Mouse (Mus musculus) activated CD4-positive, CD25-positive, alpha-beta regulatory T cell, adult 4 months (primary cell): ENCODE data around the gene Tmem41b. TPM values are rescaled to one million over a fixed set of nuclear protein-coding genes. Genes with fewer than 3 reads are reported as not detected.

Experiments used
- ATAC-seq: one replicate; pipeline ENCODE4 v1.8.0; 2017
- polyA plus RNA-seq, 2 experiments: library from polyadenylated mRNA; unstranded; fragments of 100-300 nt; shearing (Covaris generic); gene quantifications; one replicate each; pipeline ENCODE4 v1.2.1; 2017

Tmem41b gene
- polyA plus RNA-seq, 2 experiments from 2014 or later: 31.6 to 35.3 TPM

DNA sequence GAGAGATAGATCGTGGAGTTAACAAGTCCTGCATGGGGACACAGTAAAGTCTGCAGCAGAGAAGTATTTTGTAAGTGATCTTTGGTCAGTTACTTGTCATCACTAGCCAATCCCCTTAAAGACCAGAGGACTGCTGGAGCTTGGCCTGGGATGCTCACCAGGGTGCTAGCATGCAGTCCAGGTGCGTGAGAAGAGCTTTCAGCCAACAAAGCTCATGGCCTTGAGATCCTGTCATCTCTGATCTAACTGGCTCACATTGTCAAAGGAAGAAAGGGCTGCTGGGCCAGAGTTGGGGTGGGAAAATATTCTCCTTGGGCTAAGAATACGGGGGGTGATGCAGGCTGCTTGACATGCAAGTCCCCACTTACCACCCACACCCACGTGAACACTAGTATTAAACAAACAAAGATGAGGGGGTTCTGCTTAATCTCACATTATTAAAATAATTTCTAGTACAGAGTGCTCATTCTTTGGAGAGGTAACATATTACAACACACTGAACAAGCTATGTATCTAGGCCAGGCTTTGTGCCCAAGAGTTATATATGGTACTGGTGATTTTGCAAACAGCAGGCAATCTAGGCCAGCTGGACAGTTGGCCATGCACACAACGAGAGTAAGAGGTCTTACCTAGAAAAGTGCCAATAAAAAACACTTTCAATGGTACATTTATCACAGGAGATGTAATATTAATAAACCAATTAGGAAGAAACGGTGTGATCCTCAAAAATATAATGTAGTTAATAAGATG lies 10.6 kb downstream of the Tmem41b start:
- no peak for ATAC-seq

DNA sequence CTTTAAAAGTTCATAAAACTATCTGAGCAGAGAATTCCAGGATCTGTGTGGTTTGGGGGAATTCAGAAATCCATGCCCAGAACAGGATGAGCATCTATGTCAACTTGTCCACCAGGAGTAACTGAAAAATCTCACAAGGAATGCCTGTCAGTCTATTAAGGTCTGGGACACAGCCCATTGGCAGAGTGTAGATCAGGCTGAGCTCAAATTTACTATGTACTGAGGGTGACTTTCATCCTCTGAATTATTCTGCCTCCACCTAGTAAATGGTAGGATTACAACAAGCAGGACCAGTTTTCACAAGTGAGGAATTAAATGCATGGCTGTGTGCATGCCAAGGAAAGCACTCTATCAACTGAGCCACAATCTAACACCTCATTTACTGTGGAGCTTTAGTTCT lies 17.2 kb downstream of the Tmem41b start:
- no peak for ATAC-seq

DNA sequence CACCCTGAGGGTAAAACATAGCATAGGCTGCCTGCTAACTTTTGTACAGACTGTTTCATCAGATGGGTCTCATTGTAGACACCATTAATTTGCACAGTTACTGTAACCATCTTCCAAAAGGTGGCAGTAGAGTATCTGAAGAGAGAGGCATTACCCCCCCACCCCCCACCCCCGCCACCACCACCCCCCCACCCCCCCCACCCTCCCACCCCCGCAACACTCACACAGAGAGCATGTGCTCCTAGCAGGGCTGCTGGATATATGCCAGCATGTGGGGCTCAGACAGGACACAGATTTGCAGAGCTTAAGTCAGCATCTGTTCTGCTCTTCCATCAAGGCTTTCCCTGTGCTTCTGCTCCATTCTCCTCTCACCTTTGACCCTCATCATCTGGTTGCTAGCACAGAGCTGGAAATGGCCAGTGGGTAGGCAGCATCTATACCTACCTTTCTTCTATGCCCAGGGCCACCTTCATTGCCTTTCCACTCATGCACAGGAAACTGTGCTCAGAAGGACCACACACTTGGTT lies 17.7 kb downstream of the Tmem41b start:
- no peak for ATAC-seq

DNA sequence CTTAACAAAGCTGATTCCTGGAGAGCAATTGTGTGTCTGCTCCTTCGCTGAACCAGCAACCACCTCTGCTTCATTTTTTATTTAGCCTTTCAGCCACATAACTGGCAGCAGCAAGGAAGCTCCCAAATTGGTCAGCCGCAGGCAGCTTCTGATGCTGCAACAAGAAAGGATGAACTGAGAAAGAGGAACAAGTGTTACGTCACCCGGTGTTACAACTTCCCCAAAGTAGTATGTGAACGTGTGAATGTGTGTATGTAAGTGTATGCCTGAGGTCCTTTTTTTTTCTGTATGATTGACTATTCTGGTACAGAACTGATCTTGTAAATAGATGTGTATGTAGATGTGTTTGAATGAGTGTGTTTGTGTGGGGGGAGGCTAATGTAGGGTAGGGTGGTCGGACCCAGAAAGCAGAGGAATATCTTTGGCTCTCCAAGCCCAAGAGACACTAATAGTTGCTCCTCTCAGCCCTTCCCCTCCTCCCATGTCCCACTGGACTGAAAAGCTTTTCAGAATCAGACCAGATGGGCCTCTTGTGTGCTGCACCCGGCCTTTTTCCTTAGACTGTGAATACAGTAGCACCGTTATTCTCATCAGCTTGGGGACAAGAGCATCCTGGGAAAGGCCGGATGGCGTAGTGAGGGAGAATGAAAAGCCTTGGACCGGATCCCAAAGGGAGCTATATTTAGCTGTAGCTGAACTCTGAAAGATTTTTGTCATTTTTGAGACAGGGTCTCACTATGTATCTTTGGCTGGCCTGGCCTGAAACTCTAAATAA lies 18.7 kb downstream of the Tmem41b start:
- no peak for ATAC-seq

DNA sequence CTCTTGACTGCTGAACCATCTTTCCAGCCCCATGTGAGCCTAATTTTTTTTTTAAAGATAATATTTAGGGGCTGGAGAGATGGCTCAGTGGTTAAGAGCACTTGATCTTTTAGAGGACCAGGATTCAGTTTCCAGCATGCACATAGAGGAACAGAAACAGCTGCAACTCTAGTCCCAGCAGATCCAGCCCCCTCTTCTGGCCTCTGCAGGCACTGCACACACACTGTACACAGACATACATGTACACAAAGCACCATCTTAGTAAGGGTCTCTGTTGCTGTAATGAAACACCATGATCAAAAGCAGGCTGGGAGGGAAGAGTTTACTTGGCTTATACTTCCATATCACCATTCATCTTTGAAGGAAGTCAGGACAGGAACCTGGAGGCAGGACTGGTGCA lies 21.1 kb downstream of the Tmem41b start:
- no peak for ATAC-seq

DNA sequence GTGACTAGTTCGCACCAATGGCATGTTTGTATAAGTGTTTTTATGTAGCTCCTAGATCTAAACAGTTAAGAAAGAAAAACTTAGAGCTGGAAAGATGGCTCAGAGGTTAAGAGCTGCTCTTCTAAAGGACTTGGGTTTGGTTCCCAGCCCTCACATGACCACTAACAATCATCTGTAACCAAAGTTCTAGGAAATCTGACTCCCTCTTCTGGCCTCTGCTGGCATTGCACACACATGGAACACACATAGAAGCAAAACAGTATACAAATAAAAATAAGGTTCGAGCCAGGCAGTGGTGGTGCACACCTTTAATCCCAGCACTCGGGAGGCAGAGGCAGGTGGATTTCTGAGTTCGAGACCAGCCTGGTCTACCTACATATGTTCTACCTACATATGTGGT lies 23.0 kb downstream of the Tmem41b start:
- ATAC-seq: no peak

DNA sequence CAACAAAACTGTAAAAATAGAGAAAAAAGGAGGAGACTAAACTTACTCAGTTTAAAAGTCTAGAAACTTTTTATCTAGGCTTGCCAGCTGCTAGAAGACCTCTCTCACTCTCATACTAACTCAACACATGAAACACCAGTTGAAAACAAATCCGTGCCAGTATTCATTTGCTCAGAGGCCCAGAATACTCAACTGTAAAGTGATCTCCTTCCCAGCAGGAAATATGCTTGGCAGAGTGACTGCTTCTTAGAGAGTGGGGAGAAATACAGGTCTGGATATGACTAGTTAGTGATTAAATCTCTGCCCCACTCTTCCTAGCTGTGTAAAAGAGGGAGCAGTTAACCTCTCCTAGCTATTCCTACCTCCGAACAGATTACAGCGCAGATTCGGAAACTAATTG lies 24.1 kb downstream of the Tmem41b start:
- ATAC-seq: no peak

DNA sequence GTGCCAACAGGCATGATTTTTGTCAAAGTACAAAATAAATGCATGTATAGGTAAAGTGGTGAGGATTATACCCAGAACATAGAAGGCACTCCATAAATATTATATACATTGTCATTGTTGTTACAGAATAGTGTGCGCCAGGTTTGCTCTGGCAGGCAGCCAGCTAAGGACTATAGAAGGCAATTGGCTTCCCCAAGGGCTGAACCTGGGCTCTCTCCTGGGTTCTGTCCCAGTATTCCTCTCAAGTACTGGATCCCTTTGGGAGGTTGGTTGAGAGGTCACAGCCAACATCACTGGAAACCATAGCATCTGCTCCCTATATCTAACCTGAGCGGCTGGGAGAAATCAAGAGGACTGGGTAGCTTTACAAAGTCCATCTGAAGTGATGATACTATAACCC lies 25.2 kb downstream of the Tmem41b start:
- ATAC-seq: no peak

DNA sequence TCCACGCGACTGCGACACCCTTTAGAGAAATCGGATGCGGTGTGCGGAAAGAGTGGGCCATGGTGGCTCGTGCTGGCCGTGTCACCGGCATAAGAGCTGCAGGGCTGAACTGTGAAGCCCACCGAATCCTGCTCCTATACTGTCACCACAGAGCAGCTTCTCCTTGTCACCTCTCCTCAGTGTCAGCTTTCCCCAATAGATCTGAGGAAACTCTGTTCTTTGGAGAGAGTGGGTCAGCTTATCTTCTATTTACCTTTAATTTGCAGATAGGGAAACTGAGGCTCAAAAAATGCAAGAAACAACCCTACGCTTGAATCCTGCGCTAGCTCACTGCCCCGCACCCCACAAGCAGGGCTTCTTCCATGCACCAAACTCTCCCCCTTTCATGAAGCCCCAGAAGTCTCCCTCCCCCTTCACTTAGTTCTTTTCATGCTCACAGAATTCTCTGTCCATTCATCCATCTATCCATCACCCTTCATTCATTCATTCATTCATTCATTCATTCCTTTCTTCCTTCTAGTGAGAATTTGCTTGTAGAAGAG lies 26.0 kb downstream of the Tmem41b start:
- peak; percentile 25 for ATAC-seq

DNA sequence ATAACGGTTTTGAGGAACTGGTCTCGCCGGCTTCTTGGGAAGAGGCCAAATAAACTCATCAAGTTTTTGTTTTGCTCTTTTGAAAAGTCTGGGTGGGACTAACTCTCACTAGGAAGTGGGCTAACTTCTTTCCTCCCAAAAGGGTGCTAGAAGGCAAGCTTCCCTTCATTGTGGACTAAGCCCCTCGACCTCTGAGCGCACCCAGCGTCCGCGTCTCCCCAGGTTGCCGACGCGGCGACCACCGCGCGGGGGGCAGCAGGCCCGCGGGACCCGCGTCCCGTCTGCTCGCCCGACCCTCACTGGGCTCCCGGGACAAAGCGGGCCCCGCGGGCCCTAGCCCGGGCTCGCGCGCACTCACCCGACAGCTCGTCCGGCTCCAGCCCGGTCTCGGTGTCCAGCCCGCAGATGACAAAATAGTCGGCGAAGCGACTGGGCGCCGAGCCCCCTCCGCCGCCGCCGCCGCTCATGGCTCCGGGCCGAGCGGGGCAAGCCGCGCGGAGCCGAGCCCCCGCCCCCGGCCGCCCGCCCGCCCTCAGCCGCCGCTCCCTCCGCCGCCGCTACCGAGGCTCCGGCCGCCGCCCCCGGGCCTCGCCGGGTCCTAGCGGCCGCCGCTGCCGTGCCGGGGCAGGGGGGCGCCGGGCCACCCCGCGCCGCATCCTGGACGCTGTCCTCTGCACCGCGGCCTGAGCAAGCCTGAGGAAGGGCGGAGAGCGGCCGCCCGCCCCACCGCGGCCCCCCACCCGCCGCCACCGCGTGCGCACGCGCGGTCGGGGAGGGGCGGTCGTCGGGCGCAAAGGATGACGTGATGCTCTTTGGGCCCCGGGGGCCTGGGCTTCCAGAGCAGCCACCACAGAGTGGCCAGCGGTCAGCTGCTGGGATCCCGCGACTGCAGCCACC lies 26.8 kb downstream of the Tmem41b start, which contains the start of gene Dennd5a:
Gene Dennd5a, minus strand, starts transcription at position 755 of the 897 bp plus-strand sequence.
- peak; percentile 32 for ATAC-seq

DNA sequence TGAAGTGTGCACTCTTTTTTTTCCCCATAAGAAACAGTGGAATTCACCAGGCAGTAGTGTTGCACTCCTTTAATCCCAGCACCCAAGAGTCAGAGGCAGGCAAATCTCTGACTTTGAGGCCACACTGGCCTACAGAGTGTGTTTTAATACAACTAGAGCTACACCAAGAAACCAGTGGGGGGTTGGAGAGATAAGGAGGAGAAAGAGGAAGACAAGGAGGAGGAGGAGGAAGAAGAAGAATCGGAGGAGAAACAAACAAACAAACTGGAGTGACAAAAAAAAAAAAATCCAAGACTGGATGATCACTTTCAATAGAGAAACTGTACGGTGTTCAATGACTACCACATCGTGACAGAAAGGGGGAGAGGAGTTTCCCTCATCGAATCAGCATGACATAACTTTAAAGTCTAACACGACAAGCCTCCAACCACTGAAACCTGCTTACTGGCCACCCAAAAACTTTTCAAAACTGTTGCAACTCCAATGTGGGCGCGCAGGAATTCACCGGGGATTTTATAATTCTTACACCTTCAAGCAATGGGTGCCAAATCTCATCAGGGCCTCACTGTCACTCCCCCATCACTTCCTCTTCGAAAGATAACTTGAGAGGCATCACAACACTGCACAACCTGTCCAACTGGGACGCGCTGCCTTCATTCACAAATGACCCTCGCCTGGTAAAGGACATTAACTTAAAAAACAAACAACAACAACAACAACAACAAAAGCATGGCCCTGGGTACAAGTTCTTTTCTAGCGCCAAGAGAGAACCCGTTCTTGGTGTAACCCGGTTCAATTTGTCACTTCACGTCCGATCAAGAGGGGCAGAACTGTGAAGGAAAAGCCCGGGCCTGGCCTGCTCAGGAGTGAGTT lies 27.6 kb downstream of the Tmem41b start:
- peak; percentile 67 for ATAC-seq

DNA sequence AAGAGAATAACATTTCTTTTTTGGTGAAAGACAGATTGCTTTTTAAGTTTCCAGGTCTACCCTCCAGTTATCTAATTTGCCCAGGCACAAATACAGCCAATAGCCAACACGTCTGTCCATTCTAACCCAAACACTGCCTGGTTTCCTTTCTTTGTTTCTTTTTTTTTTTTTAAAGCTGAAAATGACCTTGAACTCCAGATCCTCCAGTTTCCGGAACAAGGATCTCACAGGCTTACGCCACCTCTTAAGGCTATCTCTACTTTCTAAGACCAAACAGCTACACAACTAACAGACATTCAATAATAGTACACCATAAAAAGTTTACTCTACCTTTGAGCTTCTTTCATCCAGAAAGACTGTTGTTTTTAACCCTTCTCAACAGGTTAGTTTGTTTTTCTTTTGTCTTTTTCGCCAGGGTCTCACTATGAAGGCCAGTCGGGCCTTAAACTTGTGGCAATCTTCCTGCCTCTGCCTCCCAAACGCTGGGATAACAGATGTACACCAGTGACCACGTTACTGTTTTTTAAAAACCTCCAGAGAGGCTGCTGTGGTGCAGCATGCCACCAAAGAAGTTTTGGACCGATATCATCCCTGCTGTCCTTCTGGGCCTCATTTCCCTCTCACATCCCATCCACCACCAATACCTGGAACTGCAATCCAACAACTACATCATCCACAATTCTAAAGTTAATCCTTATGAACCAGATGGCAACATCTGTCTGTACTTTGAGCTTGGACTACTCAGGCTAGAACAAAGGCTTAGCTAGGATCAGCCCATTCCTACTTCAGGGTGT lies 28.5 kb downstream of the Tmem41b start:
- no peak for ATAC-seq

DNA sequence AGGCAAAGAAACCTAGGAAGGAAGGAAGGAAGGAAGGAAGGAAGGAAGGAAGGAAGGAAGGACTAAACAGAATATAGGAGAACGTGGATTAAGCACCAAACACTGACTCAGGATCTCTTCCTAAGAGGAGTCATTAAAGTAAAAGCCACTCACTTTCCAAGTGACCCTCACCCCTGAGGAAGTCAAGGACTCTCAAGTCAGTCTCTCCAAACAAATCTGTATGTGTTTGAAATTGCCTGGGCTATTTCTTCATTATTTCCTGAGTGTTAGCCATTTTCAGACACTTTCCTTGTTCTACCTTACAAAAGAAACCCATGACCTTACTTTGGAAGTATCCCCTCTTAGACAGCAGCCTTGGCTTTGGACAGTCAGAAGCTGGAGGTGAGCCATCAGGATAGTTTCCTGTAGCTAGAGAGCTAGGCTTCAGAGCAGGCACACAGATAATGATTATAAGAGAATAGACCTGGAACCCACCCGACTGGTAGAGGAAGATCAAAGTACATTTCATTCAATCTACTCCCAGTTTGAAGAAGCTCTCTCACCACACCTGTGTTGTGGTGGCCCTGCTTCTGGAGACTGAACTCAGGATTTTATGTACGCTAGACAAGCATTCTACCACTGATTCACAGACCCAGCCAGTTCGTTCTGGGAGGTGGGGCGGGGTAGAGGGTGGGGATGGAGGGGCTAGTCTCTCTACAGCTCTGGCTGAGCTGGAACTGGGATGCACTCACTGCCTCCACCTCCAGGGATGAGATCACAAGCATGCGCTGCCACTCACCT lies 31.9 kb downstream of the Tmem41b start:
- no peak for ATAC-seq

DNA sequence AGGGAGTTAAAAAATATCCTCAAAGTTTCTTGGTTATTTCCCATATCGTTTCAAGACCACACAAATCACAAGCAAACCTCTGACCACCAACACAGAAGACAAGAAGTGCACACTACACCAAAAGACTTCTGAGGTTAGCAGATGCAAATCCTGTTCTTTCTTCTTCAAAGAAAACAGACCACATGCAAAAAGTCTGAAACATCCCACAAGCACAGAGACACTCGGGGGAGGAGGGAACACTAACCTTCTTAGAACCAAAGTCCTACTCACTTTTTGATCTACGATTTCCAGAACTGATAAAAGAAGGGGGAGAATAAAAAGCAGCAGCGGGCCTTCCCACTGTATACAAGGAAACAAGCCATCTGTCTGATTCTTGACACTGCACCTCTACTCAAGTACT lies 35.4 kb downstream of the Tmem41b start:
- ATAC-seq: peak; percentile 88

DNA sequence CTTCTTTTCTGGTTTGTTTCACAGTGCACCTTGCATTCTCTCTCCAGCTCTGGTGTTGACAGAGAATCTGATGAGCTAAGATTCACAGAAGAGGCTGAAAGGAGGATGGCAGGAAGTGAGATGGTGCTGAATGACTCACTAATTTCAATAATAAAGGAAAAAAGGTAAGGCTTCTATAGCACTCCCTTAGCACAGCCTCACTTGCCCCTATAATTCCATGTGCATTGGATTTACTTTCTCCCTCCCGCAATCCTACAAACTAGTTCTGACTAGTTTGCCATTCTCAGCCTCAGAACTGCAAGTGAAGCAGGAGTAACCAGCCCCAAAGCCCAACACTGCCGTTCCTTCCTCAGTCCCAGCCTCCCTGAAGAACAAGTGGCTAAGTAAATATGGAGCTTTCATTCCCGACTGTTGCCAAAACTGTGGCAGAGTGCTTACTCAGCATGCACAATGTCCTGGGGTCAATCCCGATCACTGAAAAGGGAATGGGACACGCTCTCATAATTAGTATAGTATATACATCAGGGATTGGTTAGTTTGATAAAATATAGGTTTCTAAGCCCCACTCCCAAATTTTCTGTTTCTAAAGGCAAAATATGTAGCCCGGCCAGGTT lies 42.2 kb downstream of the Tmem41b start:
- peak; percentile 59 for ATAC-seq

DNA sequence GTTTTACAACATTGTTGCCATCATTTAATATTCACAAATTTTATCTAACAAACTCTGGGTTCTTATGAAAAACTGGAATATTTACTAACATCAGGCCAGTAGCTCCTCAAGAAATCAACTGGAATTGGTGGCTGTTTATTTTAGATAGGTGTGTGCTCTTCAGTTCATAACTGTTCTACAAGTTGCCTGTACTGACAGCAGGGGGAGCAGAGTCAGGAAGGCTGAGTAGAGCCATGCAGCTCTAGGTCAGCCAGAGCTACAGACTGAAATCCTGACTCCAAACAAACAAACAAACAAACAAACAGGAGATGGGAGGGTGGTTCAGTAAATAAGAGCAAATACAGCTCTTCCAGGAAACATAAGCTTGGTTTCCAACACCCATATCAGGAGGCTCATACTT lies 57.1 kb downstream of the Tmem41b start:
- ATAC-seq: no peak

DNA sequence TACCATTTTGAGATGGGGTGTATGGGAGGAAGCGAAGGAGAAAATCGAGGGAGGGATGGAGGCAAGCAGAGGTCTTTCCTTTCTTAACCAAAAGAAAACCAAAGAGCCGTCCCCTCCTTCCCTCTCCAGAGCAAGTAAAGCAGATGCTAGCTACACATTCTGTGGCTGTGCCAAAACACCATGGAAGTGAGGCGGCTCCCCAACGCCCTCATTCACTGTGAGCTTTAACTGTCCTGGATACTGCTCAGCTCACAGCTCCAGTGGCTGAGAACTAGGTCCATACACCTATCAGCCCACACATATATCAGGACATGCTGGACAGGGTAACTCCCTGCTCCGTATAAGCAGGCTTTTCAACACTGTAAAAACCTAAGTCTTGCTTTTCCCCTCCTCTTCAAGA lies 58.4 kb downstream of the Tmem41b start:
- no peak for ATAC-seq

DNA sequence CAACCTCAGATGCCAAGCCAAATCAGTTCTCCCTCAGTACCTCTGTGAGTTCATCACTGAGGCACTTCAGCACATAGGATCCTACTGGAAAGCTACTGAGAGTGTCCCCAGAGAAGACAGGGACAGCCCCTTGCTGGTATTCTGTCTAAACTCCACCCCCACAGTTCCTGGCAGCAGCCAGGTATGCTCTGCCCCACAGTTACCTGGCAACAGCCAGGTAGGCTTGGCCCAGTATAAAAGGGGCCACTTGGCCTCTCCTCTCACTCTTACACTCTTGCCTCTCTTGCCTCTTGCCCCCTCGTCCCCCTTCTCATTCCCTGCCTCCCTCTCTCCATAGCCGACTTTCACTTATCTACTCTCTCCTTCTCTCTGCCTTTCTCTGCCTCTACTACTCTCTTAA lies 61.8 kb downstream of the Tmem41b start:
- no peak for ATAC-seq

DNA sequence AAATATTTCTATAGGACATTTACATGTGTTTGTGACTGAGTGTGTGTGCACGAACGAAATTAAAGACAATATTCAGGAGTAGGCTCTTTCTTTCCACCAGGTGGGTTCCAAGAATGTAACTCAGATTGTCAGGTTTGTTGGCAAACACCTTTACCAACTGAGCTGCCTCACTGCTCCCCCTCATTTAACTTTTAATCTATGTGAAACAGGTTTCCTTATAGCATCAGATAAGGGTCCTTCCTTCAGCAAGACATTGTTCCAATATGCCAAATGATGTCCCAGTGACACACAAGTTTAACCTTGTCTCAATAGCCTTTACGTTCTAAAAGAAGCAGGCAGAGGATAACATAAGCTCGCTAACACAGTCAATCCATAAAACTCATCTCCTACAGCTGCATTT lies 63.8 kb downstream of the Tmem41b start:
- ATAC-seq: no peak
